Mouse (Mus musculus) gonadal fat pad, adult 2 months (tissue): ENCODE results near the gene Ttc28. TPM values are rescaled to one million over a fixed set of nuclear protein-coding genes. Genes with fewer than 3 reads are reported as not detected.

Experiments used
- DNase-seq: peaks from one replicate; pipeline ENCODE4 v3.0.0-alpha.2; 2012; ENCODE audit warnings: low read depth
- polyA plus RNA-seq: library from polyadenylated mRNA; depleted of rRNA; stranded (reverse); fragments of >200 nt; gene quantifications from 2 replicates; pipeline ENCODE4 v1.2.3, GENCODE M21; 2012

Gene Ttc28
- polyA plus RNA-seq, 1 experiment: 10.1 TPM

GRCm38 (mm10) chr5:111162857-111163256 is 283.3 kb downstream of the Ttc28 start:
- DNase-seq: no peak

GRCm38 (mm10) chr5:111163377-111163776 is 283.8 kb downstream of the Ttc28 start:
- no peak for DNase-seq

- DNase-seq: no peak
These were observed 284.8 kb downstream of the Ttc28 start for GRCm38 (mm10) chr5:111164348-111164920.

GRCm38 (mm10) chr5:111170383-111170782 is 290.8 kb downstream of the Ttc28 start:
- no peak for DNase-seq

- DNase-seq: no peak
These were observed 295.8 kb downstream of the Ttc28 start for GRCm38 (mm10) chr5:111175410-111175809.

GRCm38 (mm10) chr5:111175842-111176241 is 296.2 kb downstream of the Ttc28 start:
- DNase-seq: no peak

GRCm38 (mm10) chr5:111176441-111176840 is 296.8 kb downstream of the Ttc28 start:
- no peak for DNase-seq

- no peak for DNase-seq
These were observed 298.9 kb downstream of the Ttc28 start for GRCm38 (mm10) chr5:111178324-111179076.

- no peak for DNase-seq
These were observed 300.0 kb downstream of the Ttc28 start for GRCm38 (mm10) chr5:111179651-111180050.

- DNase-seq: no peak
These were observed 300.8 kb downstream of the Ttc28 start for GRCm38 (mm10) chr5:111180091-111181053.

- DNase-seq: no peak
These were observed 301.8 kb downstream of the Ttc28 start for GRCm38 (mm10) chr5:111181204-111181912.

GRCm38 (mm10) chr5:111186600-111186999 is 307.0 kb downstream of the Ttc28 start:
- DNase-seq: no peak

- DNase-seq: no peak
These were observed 312.4 kb downstream of the Ttc28 start for GRCm38 (mm10) chr5:111191972-111192371.

- DNase-seq: no peak
These were observed 315.2 kb downstream of the Ttc28 start for GRCm38 (mm10) chr5:111194829-111195228.

GRCm38 (mm10) chr5:111195488-111196485 is 316.2 kb downstream of the Ttc28 start:
- peak; percentile 60 for DNase-seq

GRCm38 (mm10) chr5:111197727-111198126 is 318.1 kb downstream of the Ttc28 start:
- no peak for DNase-seq

GRCm38 (mm10) chr5:111200167-111200840 is 320.7 kb downstream of the Ttc28 start:
- DNase-seq: no peak

GRCm38 (mm10) chr5:111200915-111201610 is 321.5 kb downstream of the Ttc28 start:
- peak; percentile 73 for DNase-seq

GRCm38 (mm10) chr5:111204221-111204620 is 324.6 kb downstream of the Ttc28 start:
- no peak for DNase-seq
